Mouse (Mus musculus) embryonic stem cell, embryonic (primary cell): Measurements from ENCODE around the gene Zfp1.

Experiments
- CTCF ChIA-PET, 4 experiments: fragments of 300-600 bp in 2 of 4; fragments of 350-600 bp in 2 of 4; sonication (Branson Sonifier 250); formaldehyde crosslinking; loops; one replicate each; lab custom pipeline; 2022; ENCODE audit warnings: inconsistent platforms in 2 of 4; lab: Charles Lee
- POLR2A ChIA-PET, 4 experiments: fragments of 300-600 bp in 2 of 4; fragments of 350-600 bp in 2 of 4; sonication (Branson Sonifier 250); formaldehyde crosslinking; loops; one replicate each; lab custom pipeline; 2022; ENCODE audit warnings: antibody characterized with exemption in 4 of 4, inconsistent platforms in 1 of 4; lab: Charles Lee

Zfp1 gene

DNA sequence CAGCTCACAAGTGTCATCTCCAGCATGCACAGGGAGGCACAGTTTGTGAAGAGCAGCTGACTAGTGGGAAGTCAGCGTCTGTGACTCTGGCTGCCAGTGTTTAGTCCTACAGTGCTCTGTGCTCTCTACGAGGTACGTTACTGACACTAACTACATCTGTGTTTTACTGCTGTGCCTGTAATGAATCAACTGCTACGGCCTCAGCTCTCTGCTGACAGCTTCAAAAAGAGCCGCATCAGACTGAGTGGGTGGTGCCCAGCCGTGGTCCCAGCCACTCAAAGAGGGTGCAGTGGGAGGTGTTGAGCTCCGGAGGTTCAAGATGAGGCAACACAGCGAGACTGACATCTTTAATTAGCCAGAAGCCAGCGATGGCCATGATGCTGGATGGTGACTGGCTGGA lies 68.9 kb downstream of the Zfp1 start:
- CTCF ChIA-PET = interaction anchor here (0.6 to 2.3 kb wide), 21 partner anchors 15 to 333 kb away, joined by 3 to 7 read pairs (median 4); partner anchors contain the start of gene Adat1 (in 2 of the 4)
- POLR2A ChIA-PET = interaction anchor here in 2 of 4 experiments (0.5 to 1.8 kb wide), 8 partner anchors 13 to 321 kb away, joined by 3 to 5 read pairs (median 3); no protein-coding TSS in a partner anchor

DNA sequence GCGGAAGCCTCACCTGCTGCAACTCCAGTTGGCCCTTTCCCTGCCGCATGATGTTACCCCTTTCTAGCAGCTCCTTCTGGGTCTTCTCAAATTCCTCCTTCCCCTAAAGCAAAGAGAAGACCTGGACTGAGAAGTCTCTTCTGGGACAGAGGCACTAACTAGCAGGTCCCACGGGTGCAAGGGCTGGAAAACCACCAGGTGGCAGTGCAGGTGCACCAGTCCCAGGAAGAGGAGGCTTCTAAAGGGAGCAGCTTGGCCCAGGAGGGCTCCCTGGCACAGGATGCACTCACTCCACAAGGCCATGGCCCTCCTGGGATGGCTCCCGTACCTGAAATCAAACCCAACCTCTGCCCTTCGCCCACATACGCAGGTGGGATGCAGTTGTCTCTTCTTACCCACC lies 69.4 kb downstream of the Zfp1 start:
- ChIA-PET POLR2A (interaction anchor here in 1 of 4 experiments (0.6 to 2.1 kb wide), 8 partner anchors 13 to 321 kb away, joined by 3 to 4 read pairs (median 3); no protein-coding TSS in a partner anchor), CTCF (interaction anchor here (0.6 to 2.3 kb wide), 26 partner anchors 12 to 333 kb away, joined by 3 to 7 read pairs (median 4); no protein-coding TSS in a partner anchor)

- CTCF ChIA-PET = interaction anchor here (0.6 to 2.3 kb wide), 21 partner anchors 11 to 908 kb away, joined by 3 to 8 read pairs (median 4); partner anchors contain the start of gene Il34 (in 1 of the 4)
- POLR2A ChIA-PET = interaction anchor here in 3 of 4 experiments (0.6 to 2.1 kb wide), 8 partner anchors 18 to 1196 kb away, joined by 3 to 8 read pairs (median 3); no protein-coding TSS in a partner anchor
These were observed 70.1 kb downstream of the Zfp1 start for GRCm38 (mm10) chr8:111713291-111713690.

- ChIA-PET CTCF (interaction anchor here in 3 of 4 experiments (0.6 to 1.5 kb wide), 7 partner anchors 11 to 908 kb away, joined by 3 to 8 read pairs (median 4); partner anchors contain the start of gene Il34 (in 1 of the 3)), POLR2A (interaction anchor here in 3 of 4 experiments (0.6 to 2.1 kb wide), 8 partner anchors 18 to 1196 kb away, joined by 3 to 8 read pairs (median 3); no protein-coding TSS in a partner anchor)
These were observed 70.6 kb downstream of the Zfp1 start for GRCm38 (mm10) chr8:111713817-111714216.

DNA sequence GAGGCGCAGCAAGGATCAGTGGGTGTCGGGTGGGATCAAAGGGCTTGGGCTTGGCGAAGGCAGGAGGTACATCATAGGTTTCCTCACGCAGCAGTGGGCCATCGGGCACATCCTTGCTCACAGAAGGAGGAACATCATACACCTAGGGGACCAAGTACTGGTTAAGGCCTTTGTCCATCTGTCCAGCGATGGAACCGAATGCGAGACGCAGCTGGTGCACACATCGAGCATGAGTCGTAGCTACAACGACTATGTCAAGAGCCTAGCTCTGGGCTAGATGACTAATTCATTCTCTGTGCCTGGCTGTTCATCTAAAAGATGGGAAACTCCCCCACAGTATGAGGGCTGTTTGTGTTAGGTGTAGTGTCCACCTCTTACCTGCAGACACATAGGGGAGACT lies 71.1 kb downstream of the Zfp1 start:
- ChIA-PET CTCF (interaction anchor here in 1 of 4 experiments (1.0 to 1.2 kb wide), 2 partner anchors 28 to 96 kb away, joined by 3 read pairs; no protein-coding TSS in a partner anchor), POLR2A (interaction anchor here in 1 of 4 experiments (0.7 to 2.1 kb wide), 2 partner anchors 55 to 72 kb away, joined by 3 to 4 read pairs; no protein-coding TSS in a partner anchor)

GRCm38 (mm10) chr8:111715514-111715913 lies 72.3 kb downstream of the Zfp1 start:
- CTCF ChIA-PET = interaction anchor here in 2 of 4 experiments (0.6 to 1.2 kb wide), 3 partner anchors 19 to 296 kb away, joined by 3 read pairs; no protein-coding TSS in a partner anchor
- POLR2A ChIA-PET = interaction anchor here in 2 of 4 experiments (0.6 to 1.8 kb wide), 7 partner anchors 8 to 74 kb away, joined by 3 to 6 read pairs (median 3); no protein-coding TSS in a partner anchor

- CTCF ChIA-PET = interaction anchor here in 3 of 4 experiments (0.5 to 3.6 kb wide), 11 partner anchors 8 to 195 kb away, joined by 3 to 16 read pairs (median 4); partner anchors contain the start of gene Wdr59 (in 1 of the 3)
- POLR2A ChIA-PET = interaction anchor here (0.8 to 5.0 kb wide), 12 partner anchors 8 to 137 kb away, joined by 3 to 46 read pairs (median 4); partner anchors contain the start of gene Cfdp1 (in 1 of the 4)
These were observed 73.6 kb downstream of the Zfp1 start for GRCm38 (mm10) chr8:111716603-111717487.

DNA sequence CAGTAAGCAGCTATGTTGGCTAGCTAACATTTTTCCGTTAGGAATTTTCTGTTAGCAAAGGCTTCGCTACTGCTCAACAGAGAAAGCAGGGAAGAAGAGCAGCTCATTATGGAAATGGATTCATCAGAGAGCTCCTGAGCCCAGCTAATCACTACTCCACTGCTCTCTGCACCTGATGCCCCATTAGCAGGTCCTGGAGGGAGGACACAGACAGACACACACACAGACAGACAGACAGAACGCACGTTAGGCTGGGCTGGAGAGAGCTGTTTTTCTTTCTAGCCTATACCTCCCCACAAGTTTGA lies 74.2 kb downstream of the Zfp1 start:
- ChIA-PET POLR2A (interaction anchor here (0.8 to 5.0 kb wide), 11 partner anchors 10 to 136 kb away, joined by 3 to 46 read pairs (median 3); partner anchors contain the start of gene Cfdp1 (in 1 of the 4)), CTCF (interaction anchor here in 2 of 4 experiments (0.5 to 3.6 kb wide), 9 partner anchors 9 to 196 kb away, joined by 3 to 16 read pairs (median 4); no protein-coding TSS in a partner anchor)

GRCm38 (mm10) chr8:111717866-111718265 lies 74.7 kb downstream of the Zfp1 start:
- CTCF ChIA-PET = interaction anchor here in 3 of 4 experiments (0.6 to 3.6 kb wide), 9 partner anchors 9 to 108 kb away, joined by 3 to 16 read pairs (median 4); no protein-coding TSS in a partner anchor
- POLR2A ChIA-PET = interaction anchor here in 2 of 4 experiments (0.9 to 5.0 kb wide), 10 partner anchors 8 to 136 kb away, joined by 3 to 46 read pairs (median 4); partner anchors contain the start of gene Cfdp1 (in 1 of the 2)

- POLR2A ChIA-PET = interaction anchor here in 3 of 4 experiments (0.7 to 5.0 kb wide), 7 partner anchors 9 to 70 kb away, joined by 3 to 46 read pairs (median 4); no protein-coding TSS in a partner anchor
These were observed 75.7 kb downstream of the Zfp1 start for GRCm38 (mm10) chr8:111718937-111719336.

GRCm38 (mm10) chr8:111720115-111720544 lies 76.9 kb downstream of the Zfp1 start:
- POLR2A ChIA-PET = interaction anchor here in 3 of 4 experiments (0.7 to 5.0 kb wide), 5 partner anchors 9 to 46 kb away, joined by 3 to 46 read pairs (median 4); no protein-coding TSS in a partner anchor
- CTCF ChIA-PET = interaction anchor here in 2 of 4 experiments (0.6 to 3.6 kb wide), 4 partner anchors 9 to 186 kb away, joined by 3 to 16 read pairs (median 3); no protein-coding TSS in a partner anchor

More at GRCm38 (mm10) chr8:111718937-111719336, 75.7 kb downstream of the Zfp1 start:
- CTCF ChIA-PET = interaction anchor here in 3 of 4 experiments (0.6 to 3.6 kb wide), 5 partner anchors 12 to 38 kb away, joined by 3 to 16 read pairs (median 4); no protein-coding TSS in a partner anchor
